Mouse (Mus musculus) embryonic facial prominence, embryonic 13.5 days (tissue): Measurements from ENCODE around the gene 2900011O08Rik. TPM values are rescaled to one million over a fixed set of nuclear protein-coding genes. Genes with fewer than 3 reads are reported as not detected.
A peak's percentile ranks its signal among the peaks of the same experiment; 100 is the strongest.

Experiments
- ATAC-seq: fragments of 200-750 bp; cut with Nextera tagmentation; 2 replicates; pipeline ENCODE4 v1.8.0; 2017; ENCODE audit warnings: low read depth; ENCODE audit not compliant: insufficient number of reproducible peaks, insufficient read depth, low FRiP score, low TSS enrichment
- H3K27ac ChIP-seq: fragments of 300-500 bp; sonication (generic); 2 replicates; pipeline ENCODE4 v1.5.1; 2015; ENCODE audit warnings: moderate library complexity, mild to moderate bottlenecking, inconsistent platforms
- H3K27me3 ChIP-seq: fragments of 300-500 bp; sonication (generic); 2 replicates; pipeline ENCODE4 v1.6.1; 2015; ENCODE audit warnings: mild to moderate bottlenecking, inconsistent platforms
- H3K36me3 ChIP-seq: fragments of 300-500 bp; sonication (generic); 2 replicates; pipeline ENCODE4 v1.6.1; 2015; ENCODE audit warnings: mild to moderate bottlenecking, inconsistent platforms
- H3K4me1 ChIP-seq: fragments of 300-500 bp; sonication (generic); 2 replicates; pipeline ENCODE4 v1.6.1; 2015; ENCODE audit warnings: inconsistent platforms
- H3K4me2 ChIP-seq: fragments of 300-500 bp; sonication (generic); 2 replicates; pipeline ENCODE4 v1.6.1; 2015; ENCODE audit warnings: moderate library complexity, mild to moderate bottlenecking, inconsistent platforms
- H3K4me3 ChIP-seq: fragments of 300-500 bp; sonication (generic); 2 replicates; pipeline ENCODE4 v1.5.1; 2015; ENCODE audit warnings: mild to moderate bottlenecking, inconsistent platforms
- H3K9ac ChIP-seq: fragments of 300-500 bp; sonication (generic); 2 replicates; pipeline ENCODE4 v1.6.1; 2015; ENCODE audit warnings: mild to moderate bottlenecking, inconsistent platforms
- H3K9me3 ChIP-seq: fragments of 300-500 bp; sonication (generic); 2 replicates; pipeline ENCODE4 v1.6.1; 2016; ENCODE audit warnings: inconsistent platforms
- WGBS: fragments of 180-500 bp; shearing (Covaris S2); methylation state at CpG from one replicate; pipeline ENCODE4 v1.1.7; 2015; ENCODE audit warnings: mixed read lengths; 5-methylcytosine and 5-hydroxymethylcytosine counted together
- polyA plus RNA-seq: library from polyadenylated mRNA; unstranded; fragments of >200 nt; fragmentation: Nextera tagmentation; extraction: Ambion mirVana; gene quantifications from 2 replicates; pipeline ENCODE4 v1.2.1, GENCODE M21; 2015

Gene 2900011O08Rik
- polyA plus RNA-seq: 6.0 and 8.0 TPM in 2 replicates

- Histone ChIP-seq H3K9me3 (no peaks in the 10 kb centered on the region), H3K27me3 (no peaks in the 10 kb centered on the region), H3K4me2 (peak within 1 kb of the TSS; percentile 91), H3K4me3 (peak within 1 kb of the TSS; percentile 56), H3K27ac (peak within 1 kb of the TSS; percentile 51; the same call in 1 of the 2 replicates), H3K4me1 (peaks cover 8% of the 10 kb centered on the region), H3K9ac (peak within 1 kb of the TSS; percentile 77), H3K36me3 (no peaks in the 10 kb centered on the region)
- peak; percentile 67; the same call in 1 of the 2 replicates for ATAC-seq
- WGBS: under 1% methylated on average over 31 of the region's 31 CpGs
Observed at GRCm38 (mm10) chr16:13986574-13987478, at the start of gene 2900011O08Rik, which contains the start of gene Ifitm7. 2900011O08Rik (plus strand) TSS chr16:13986604. Ifitm7 (minus strand) TSS chr16:13986888.

GRCm38 (mm10) chr16:13940139-13940846 lies 46.1 kb upstream of the 2900011O08Rik start:
- Histone ChIP-seq H3K4me2 (peak overlapping the region; percentile 99), H3K36me3 (no peaks in the 10 kb centered on the region), H3K4me3 (peak overlapping the region; percentile 62), H3K27ac (no peak overlapping the region), H3K9me3 (no peaks in the 10 kb centered on the region), H3K4me1 (peaks cover 17% of the 10 kb centered on the region), H3K27me3 (peaks cover 20% of the 10 kb centered on the region), H3K9ac (peak overlapping the region; percentile 80)
- WGBS: 4% methylated on average over 28 of the region's 28 CpGs
- ATAC-seq: peak; percentile 81; the same call in 1 of the 2 replicates

GRCm38 (mm10) chr16:13940847-13941395 lies 45.5 kb upstream of the 2900011O08Rik start:
- peak; percentile 54; the same call in 1 of the 2 replicates for ATAC-seq
- peak overlapping the region; percentile 99 for H3K4me2 ChIP-seq
- H3K9ac ChIP-seq: peak overlapping the region; percentile 80
- H3K4me1 ChIP-seq: peaks cover 18% of the 10 kb centered on the region
- H3K27ac ChIP-seq: no peak overlapping the region
- H3K27me3 ChIP-seq: peaks cover 20% of the 10 kb centered on the region
- 3% methylated on average over 34 of the region's 34 CpGs for WGBS
- H3K4me3 ChIP-seq: peak overlapping the region; percentile 62
- H3K9me3 ChIP-seq: no peaks in the 10 kb centered on the region
- H3K36me3 ChIP-seq: no peaks in the 10 kb centered on the region

GRCm38 (mm10) chr16:13944178-13944577 lies 42.2 kb upstream of the 2900011O08Rik start:
- Histone ChIP-seq H3K4me1 (peaks cover 18% of the 10 kb centered on the region), H3K4me2 (no peak overlapping the region), H3K9me3 (no peaks in the 10 kb centered on the region), H3K4me3 (no peak overlapping the region), H3K27ac (no peak overlapping the region), H3K36me3 (no peaks in the 10 kb centered on the region), H3K27me3 (peaks cover 20% of the 10 kb centered on the region), H3K9ac (no peak overlapping the region)
- ATAC-seq: no peak
- WGBS: 39% methylated on average over 4 of the region's 4 CpGs

GRCm38 (mm10) chr16:13944752-13945151 lies 41.7 kb upstream of the 2900011O08Rik start:
- Histone ChIP-seq H3K9me3 (no peaks in the 10 kb centered on the region), H3K27ac (peak overlapping the region; percentile 28; the same call in 1 of the 2 replicates), H3K4me1 (peaks cover 18% of the 10 kb centered on the region), H3K27me3 (peaks cover 20% of the 10 kb centered on the region), H3K36me3 (no peaks in the 10 kb centered on the region), H3K4me3 (no peak overlapping the region), H3K4me2 (peak overlapping the region; percentile 20; the same call in 1 of the 2 replicates), H3K9ac (no peak overlapping the region)
- WGBS: 53% methylated on average over 5 of the region's 5 CpGs
- no peak for ATAC-seq

- WGBS: 51% methylated on average over 4 of the region's 4 CpGs
- peaks cover 18% of the 10 kb centered on the region for H3K4me1 ChIP-seq
- no peaks in the 10 kb centered on the region for H3K36me3 ChIP-seq
- no peak for ATAC-seq
- no peak overlapping the region for H3K4me3 ChIP-seq
- H3K27me3 ChIP-seq: peaks cover 20% of the 10 kb centered on the region
- H3K27ac ChIP-seq: 0 out of 2 replicates have a peak overlapping the region, but pooled peaks have one; percentile 28
- peak overlapping the region; percentile 20; the same call in 1 of the 2 replicates for H3K4me2 ChIP-seq
- H3K9ac ChIP-seq: no peak overlapping the region
- no peaks in the 10 kb centered on the region for H3K9me3 ChIP-seq
Observed at GRCm38 (mm10) chr16:13945153-13945552, 41.3 kb upstream of the 2900011O08Rik start.

GRCm38 (mm10) chr16:13946306-13946705 lies 40.1 kb upstream of the 2900011O08Rik start:
- no peak overlapping the region for H3K27ac ChIP-seq
- H3K4me2 ChIP-seq: no peak overlapping the region
- H3K9ac ChIP-seq: no peak overlapping the region
- 91% methylated on average over 1 of the region's 1 CpGs for WGBS
- no peak overlapping the region for H3K4me3 ChIP-seq
- H3K9me3 ChIP-seq: no peaks in the 10 kb centered on the region
- H3K4me1 ChIP-seq: peaks cover 13% of the 10 kb centered on the region
- H3K36me3 ChIP-seq: no peaks in the 10 kb centered on the region
- ATAC-seq: no peak
- H3K27me3 ChIP-seq: peaks cover 12% of the 10 kb centered on the region

GRCm38 (mm10) chr16:13951245-13951644 lies 35.2 kb upstream of the 2900011O08Rik start:
- Histone ChIP-seq H3K9ac (no peak overlapping the region), H3K4me1 (no peaks in the 10 kb centered on the region), H3K27me3 (no peaks in the 10 kb centered on the region), H3K27ac (no peak overlapping the region), H3K9me3 (no peaks in the 10 kb centered on the region), H3K36me3 (no peaks in the 10 kb centered on the region), H3K4me3 (no peak overlapping the region), H3K4me2 (no peak overlapping the region)
- WGBS: 71% methylated on average over 3 of the region's 3 CpGs
- ATAC-seq: no peak

- ATAC-seq: no peak
- no peak overlapping the region for H3K4me2 ChIP-seq
- no peak overlapping the region for H3K9ac ChIP-seq
- 13% methylated on average over 1 of the region's 1 CpGs for WGBS
- H3K27ac ChIP-seq: no peak overlapping the region
- H3K9me3 ChIP-seq: no peaks in the 10 kb centered on the region
- H3K27me3 ChIP-seq: no peaks in the 10 kb centered on the region
- no peak overlapping the region for H3K4me3 ChIP-seq
- no peaks in the 10 kb centered on the region for H3K36me3 ChIP-seq
- no peaks in the 10 kb centered on the region for H3K4me1 ChIP-seq
Observed at GRCm38 (mm10) chr16:13962053-13962452, 24.4 kb upstream of the 2900011O08Rik start.

GRCm38 (mm10) chr16:13969096-13969495 lies 17.3 kb upstream of the 2900011O08Rik start:
- Histone ChIP-seq H3K9ac (no peak overlapping the region), H3K4me3 (no peak overlapping the region), H3K9me3 (peaks cover 2% of the 10 kb centered on the region; the same call in 1 of the 2 replicates), H3K27ac (no peak overlapping the region), H3K4me2 (no peak overlapping the region), H3K27me3 (no peaks in the 10 kb centered on the region), H3K4me1 (no peaks in the 10 kb centered on the region), H3K36me3 (no peaks in the 10 kb centered on the region)
- 92% methylated on average over 1 of the region's 1 CpGs for WGBS
- no peak for ATAC-seq

GRCm38 (mm10) chr16:13972051-13972450 lies 14.4 kb upstream of the 2900011O08Rik start:
- no peaks in the 10 kb centered on the region for H3K36me3 ChIP-seq
- H3K27me3 ChIP-seq: no peaks in the 10 kb centered on the region
- no peak overlapping the region for H3K9ac ChIP-seq
- no peak overlapping the region for H3K4me3 ChIP-seq
- H3K4me1 ChIP-seq: no peaks in the 10 kb centered on the region
- no peak for ATAC-seq
- no peak overlapping the region for H3K27ac ChIP-seq
- no peak overlapping the region for H3K4me2 ChIP-seq
- WGBS: 92% methylated on average over 8 of the region's 8 CpGs
- H3K9me3 ChIP-seq: peaks cover 2% of the 10 kb centered on the region; the same call in 1 of the 2 replicates
